Mouse (Mus musculus) kidney, adult 8-10 months (tissue): ENCODE measurements around the gene Mphosph8.
A peak's percentile ranks its signal among the peaks of the same experiment; 100 is the strongest.

Source experiments
- DNase-seq, 2 experiments: peaks; one replicate each; pipeline ENCODE4 v3.0.0; 2022

The Mphosph8 gene

GRCm38 (mm10) chr14:56667969-56668802 is at the start of gene Mphosph8:
Gene Mphosph8, plus strand, starts transcription at chr14:56668248.
- DNase-seq = peak; percentile 99 to 100

- no peak for DNase-seq
Observed at GRCm38 (mm10) chr14:56620425-56620824, 47.6 kb upstream of the Mphosph8 start.

DNA sequence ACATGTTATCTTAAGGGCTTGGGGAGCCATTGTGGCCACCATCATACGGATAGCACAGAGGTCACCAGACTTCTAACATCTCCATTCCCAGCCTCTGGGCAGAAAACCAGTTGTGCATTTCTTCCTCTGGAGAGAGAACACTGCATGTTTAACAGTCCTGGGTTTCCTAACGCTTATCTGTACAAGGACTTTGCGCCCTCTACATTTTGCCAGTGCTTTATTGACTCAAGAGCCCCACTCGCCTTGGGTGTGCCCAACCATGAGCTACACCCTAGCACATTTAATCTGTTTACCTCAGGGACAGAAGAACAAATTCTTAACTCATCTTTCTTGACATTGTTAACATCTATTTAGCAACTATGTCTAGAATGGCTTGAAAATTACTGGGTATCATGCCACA is 41.8 kb upstream of the Mphosph8 start:
- DNase-seq = no peak

DNA sequence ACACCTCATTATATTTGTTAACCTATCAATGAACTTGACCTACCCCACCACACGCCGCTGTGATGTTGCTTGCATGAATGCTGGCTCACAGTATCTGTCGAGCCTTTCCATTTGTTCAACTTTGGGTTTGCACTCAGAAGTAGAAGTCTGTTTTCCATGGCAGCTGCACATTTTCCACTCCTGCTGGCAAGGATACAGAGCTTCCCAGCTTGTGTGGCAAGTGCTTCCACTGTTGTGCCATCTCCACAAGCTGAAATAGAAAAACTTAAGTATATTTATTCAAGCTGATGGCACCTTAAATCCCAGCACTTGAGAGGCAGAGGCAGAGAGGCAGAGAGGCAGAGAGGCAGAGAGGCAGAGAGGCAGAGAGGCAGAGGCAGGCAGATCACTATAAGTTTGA is 39.7 kb upstream of the Mphosph8 start:
- DNase-seq = no peak

GRCm38 (mm10) chr14:56631109-56631508 is 36.9 kb upstream of the Mphosph8 start:
- DNase-seq = no peak

GRCm38 (mm10) chr14:56647206-56647605 is 20.8 kb upstream of the Mphosph8 start:
- DNase-seq = no peak

- DNase-seq = no peak
Observed at GRCm38 (mm10) chr14:56649448-56649847, 18.6 kb upstream of the Mphosph8 start.

DNA sequence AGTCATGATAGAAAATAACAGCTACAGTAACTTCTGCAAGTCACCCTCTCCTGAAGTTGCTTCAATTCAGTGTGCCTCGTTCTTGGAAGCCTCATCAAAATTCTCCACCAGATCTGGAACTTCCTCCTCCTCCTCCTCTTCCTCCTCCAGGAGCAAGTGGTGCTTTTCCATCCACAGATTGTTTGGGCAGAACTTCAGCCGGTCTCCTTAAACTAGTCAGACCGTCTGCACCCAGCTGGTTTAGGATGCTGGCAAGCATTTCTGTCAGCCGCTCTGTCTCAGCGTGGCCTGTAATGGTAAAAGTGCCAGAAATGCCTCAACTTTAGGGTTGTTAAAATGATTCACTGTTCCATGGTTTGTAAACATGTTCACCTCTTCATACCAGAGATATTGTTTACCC is 2.4 kb upstream of the Mphosph8 start:
- no peak for DNase-seq

DNA sequence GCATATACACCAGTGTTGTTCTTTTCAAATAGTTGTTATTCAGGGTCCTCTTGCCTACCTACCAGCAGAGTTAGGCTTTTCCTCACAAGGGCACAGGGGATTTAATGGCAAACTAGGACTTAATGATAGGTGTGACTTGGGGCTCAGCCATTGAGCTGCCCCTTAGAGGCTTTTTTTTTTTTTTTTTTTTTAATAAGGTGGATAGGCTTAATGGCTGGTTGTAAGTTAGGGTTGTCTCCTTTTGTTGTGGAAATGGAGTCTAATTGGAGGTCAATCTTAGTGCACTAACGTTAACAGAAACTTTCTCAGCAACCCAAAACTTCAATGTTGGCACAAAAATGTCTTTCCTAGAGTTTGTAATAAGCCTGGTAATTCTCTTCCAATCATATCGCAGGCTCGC is 1.1 kb upstream of the Mphosph8 start:
- no peak for DNase-seq

GRCm38 (mm10) chr14:56669046-56669620 is 1.1 kb downstream of the Mphosph8 start:
- no peak for DNase-seq

GRCm38 (mm10) chr14:56685426-56685825 is 17.4 kb downstream of the Mphosph8 start:
- peak in 1 of 2 experiments; percentile 22 for DNase-seq

GRCm38 (mm10) chr14:56689116-56689515 is 21.1 kb downstream of the Mphosph8 start:
- no peak for DNase-seq

GRCm38 (mm10) chr14:56689766-56690165 is 21.7 kb downstream of the Mphosph8 start:
- no peak for DNase-seq

- DNase-seq = no peak
Observed at GRCm38 (mm10) chr14:56695495-56695894, 27.4 kb downstream of the Mphosph8 start.

GRCm38 (mm10) chr14:56697836-56698235 is 29.8 kb downstream of the Mphosph8 start:
- DNase-seq = no peak

- DNase-seq = no peak
Observed at GRCm38 (mm10) chr14:56702644-56703043, 34.6 kb downstream of the Mphosph8 start.

GRCm38 (mm10) chr14:56705687-56706086 is 37.6 kb downstream of the Mphosph8 start:
- peak in 1 of 2 experiments; percentile 4 for DNase-seq

DNA sequence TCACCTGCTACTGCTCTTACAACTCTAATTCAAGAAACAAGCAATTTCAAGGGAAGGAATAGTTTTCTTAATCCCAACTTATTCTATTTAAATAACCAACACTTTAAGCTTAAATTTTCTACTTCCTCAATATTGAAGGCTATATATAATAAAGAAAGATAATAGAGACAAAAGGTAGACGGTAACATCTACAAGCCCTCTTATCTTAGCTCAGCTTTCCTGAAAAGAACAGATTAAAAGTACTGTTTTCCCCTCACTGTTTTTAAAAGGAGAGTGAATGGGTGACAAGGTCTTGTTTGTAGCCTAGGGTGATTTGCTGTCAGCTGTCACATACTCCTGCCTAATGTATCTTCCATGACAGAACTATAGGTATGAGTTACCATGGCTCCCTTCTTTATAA is 58.4 kb downstream of the Mphosph8 start:
- DNase-seq = no peak

DNA sequence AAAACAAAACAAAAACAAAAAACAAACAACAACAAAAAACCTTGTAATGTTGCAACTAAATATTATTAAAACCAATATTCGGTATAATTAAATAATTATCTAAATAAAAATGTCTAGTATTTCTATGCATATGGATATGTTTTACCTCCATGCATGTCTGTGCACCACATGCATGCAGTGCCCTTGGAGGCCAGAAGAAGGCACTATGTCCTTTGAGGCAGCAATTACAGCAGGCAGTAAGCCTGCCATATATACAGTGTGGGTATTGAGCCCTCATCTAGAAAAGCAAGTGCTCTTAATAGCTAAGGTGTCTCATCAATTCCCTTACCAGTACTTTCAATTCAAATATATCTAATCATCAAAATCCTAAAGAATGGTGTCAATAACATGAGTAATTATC is 72.1 kb downstream of the Mphosph8 start:
- no peak for DNase-seq
